Mouse (Mus musculus): Measurements from ENCODE around the gene Fbxo9. TPM values are rescaled to one million over a fixed set of nuclear protein-coding genes. Genes with fewer than 3 reads are reported as not detected.
"Not testable (repeated sequence)": the region's sequence is repeated elsewhere in the genome, so short reads cannot be mapped to it uniquely, and the experiment has no call there.

The Fbxo9 gene
- polyA plus RNA-seq, 1 experiment from 2014 or later = 42.0 TPM

DNA sequence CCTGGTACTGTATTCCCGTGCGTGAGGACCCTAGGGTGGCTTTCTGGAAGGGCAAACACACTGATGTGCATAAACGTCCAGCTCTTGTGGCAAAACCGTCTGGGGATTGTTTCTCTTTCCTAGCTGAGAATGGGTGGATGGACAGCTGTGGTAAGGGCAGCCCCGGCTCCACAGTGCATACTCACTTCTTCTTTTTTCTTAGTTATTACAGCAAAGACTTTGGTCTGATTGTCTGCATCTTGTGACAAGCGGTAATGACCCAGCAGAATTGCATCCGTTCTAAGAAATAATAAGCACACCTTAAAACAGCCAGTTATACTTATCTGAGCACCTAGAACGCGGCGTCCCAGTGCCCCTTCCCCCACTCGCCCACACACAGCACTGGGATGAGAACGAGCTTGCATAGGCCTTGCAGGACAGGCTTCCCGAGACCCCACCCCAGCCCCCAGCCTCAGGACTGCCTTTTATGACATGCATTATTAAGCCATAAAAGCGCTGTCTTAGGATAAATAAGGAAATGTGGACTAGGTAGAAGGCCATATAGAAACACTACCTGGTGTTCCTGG, 23.1 kb downstream of the Fbxo9 start:
- no peak overlapping the region for H3K4me3 ChIP-seq
- H3K9me3 ChIP-seq (replicated peaks) = no peaks in the 10 kb centered on the region
- H3K27me3 ChIP-seq = no peaks in the 10 kb centered on the region
- H3K27ac ChIP-seq = no peak overlapping the region
- no peak overlapping the region for H3K9ac ChIP-seq
- H3K4me2 ChIP-seq (replicated peaks) = no peak overlapping the region
- ATAC-seq (ENCODE audit: low FRiP score) = no peak
- H3K4me1 ChIP-seq = no peaks in the 10 kb centered on the region
- WGBS = 91% methylated on average over 14 of the region's 14 CpGs
- H3K36me3 ChIP-seq = peaks cover 57% of the 10 kb centered on the region

- Histone ChIP-seq H3K27me3 (no peaks in the 10 kb centered on the region), H3K9me3 (replicated peaks) (no peaks in the 10 kb centered on the region), H3K27ac (no peak overlapping the region), H3K4me2 (replicated peaks) (no peak overlapping the region), H3K4me1 (no peaks in the 10 kb centered on the region), H3K36me3 (peaks cover 55% of the 10 kb centered on the region), H3K4me3 (no peak overlapping the region), H3K9ac (no peak overlapping the region)
- no peak for ATAC-seq (ENCODE audit: low FRiP score)
- 94% methylated on average over 4 of the region's 4 CpGs for WGBS
Observed at GRCm38 (mm10) chr9:78084341-78084740, 24.5 kb downstream of the Fbxo9 start.

DNA sequence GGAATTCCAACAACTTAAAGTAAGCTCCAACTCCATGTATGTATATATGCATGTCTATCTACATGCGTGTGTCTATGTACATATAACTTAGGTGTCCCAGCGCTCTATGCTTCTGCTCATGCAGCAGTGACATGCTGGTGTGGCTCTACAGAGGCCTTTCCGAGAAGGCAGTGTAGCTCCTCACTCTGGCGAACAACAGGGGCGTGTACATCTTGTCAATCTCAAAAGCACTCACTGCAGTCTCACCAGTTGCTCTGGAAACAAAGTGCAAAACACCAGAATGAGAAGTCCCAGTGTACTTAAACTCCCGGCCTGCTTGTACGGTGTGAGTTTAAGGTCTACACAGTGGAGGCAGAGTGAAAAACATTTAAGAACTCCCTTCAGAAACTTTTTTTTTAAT, 27.0 kb downstream of the Fbxo9 start:
- H3K9ac ChIP-seq = no peak overlapping the region
- H3K27me3 ChIP-seq = no peaks in the 10 kb centered on the region
- H3K4me2 ChIP-seq (replicated peaks) = no peak overlapping the region
- no peak overlapping the region for H3K4me3 ChIP-seq
- no peak; the same call in 1 of the 2 replicates for ATAC-seq (ENCODE audit: low FRiP score)
- H3K4me1 ChIP-seq = no peaks in the 10 kb centered on the region
- no peak overlapping the region for H3K27ac ChIP-seq
- 68% methylated on average over 7 of the region's 7 CpGs for WGBS
- peaks cover 50% of the 10 kb centered on the region for H3K36me3 ChIP-seq
- no peaks in the 10 kb centered on the region for H3K9me3 ChIP-seq (replicated peaks)

DNA sequence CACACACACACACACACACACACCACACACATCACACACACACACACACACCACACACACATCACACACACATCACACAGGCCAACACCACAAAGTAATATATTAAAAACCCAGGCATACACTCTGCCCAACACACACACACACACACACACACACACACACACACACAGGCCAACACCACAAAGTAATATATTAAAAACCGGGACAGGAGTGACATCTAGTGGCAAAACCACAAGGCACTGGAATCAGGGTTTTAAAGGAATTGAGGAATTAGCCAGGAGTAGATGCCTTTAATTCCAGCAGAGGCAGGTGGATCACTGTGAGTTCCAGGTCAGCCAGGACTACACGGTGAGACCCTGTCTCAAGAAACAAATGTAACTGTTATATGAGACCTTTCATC, 30.6 kb downstream of the Fbxo9 start:
- no peaks in the 10 kb centered on the region for H3K27me3 ChIP-seq
- no peak overlapping the region for H3K4me2 ChIP-seq (replicated peaks)
- no peaks in the 10 kb centered on the region for H3K9me3 ChIP-seq (replicated peaks)
- no peak overlapping the region for H3K9ac ChIP-seq
- peaks cover 16% of the 10 kb centered on the region for H3K36me3 ChIP-seq
- WGBS = 43% methylated on average over 2 of the region's 2 CpGs
- no peak overlapping the region for H3K27ac ChIP-seq
- no peak overlapping the region for H3K4me3 ChIP-seq
- no peak for ATAC-seq (ENCODE audit: low FRiP score)
- no peaks in the 10 kb centered on the region for H3K4me1 ChIP-seq

DNA sequence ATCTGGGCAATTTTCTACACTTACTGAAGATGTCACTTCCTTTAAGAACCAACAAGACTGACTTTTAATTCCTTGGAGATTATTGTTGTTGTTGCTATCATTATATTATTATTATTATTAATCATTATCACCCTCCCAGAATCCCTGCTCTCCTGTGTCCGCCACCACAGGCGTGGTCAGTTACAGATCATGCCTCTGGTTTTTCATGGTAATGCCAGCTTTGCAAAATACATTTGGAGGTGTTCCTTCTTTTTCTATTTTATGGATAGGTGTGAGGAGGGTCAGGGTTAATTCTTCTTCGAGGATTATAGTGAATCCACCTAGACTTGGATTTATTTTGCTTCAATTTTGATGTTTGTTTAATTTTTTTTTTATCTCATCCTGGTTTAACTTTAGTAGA, 33.6 kb downstream of the Fbxo9 start:
- H3K9ac ChIP-seq = no peak overlapping the region
- WGBS = 85% methylated on average over 3 of the region's 3 CpGs

GRCm38 (mm10) chr9:78073713-78074340, 35.0 kb downstream of the Fbxo9 start:
- H3K4me3 ChIP-seq = no peak overlapping the region
- H3K27me3 ChIP-seq = no peaks in the 10 kb centered on the region
- 0 out of 2 replicates have a peak, but pooled peaks cover 2% of the 10 kb centered on the region for H3K4me1 ChIP-seq
- WGBS = 90% methylated on average over 13 of the region's 13 CpGs
- no peak overlapping the region for H3K4me2 ChIP-seq (replicated peaks)
- no peak for ATAC-seq (ENCODE audit: low FRiP score)
- no peaks in the 10 kb centered on the region for H3K36me3 ChIP-seq
- no peak overlapping the region for H3K9ac ChIP-seq
- no peaks in the 10 kb centered on the region for H3K9me3 ChIP-seq (replicated peaks)
- H3K27ac ChIP-seq = no peak overlapping the region

More for the DNA sequence above, 33.6 kb downstream of the Fbxo9 start:
- ATAC-seq (ENCODE audit: low FRiP score) = no peak
- H3K27ac ChIP-seq = no peak overlapping the region
- H3K4me2 ChIP-seq (replicated peaks) = no peak overlapping the region
- no peak overlapping the region for H3K4me3 ChIP-seq
- no peaks in the 10 kb centered on the region for H3K27me3 ChIP-seq
- H3K9me3 ChIP-seq (replicated peaks) = no peaks in the 10 kb centered on the region
- 0 out of 2 replicates have a peak, but pooled peaks cover 2% of the 10 kb centered on the region for H3K4me1 ChIP-seq
- H3K36me3 ChIP-seq = no peaks in the 10 kb centered on the region

DNA sequence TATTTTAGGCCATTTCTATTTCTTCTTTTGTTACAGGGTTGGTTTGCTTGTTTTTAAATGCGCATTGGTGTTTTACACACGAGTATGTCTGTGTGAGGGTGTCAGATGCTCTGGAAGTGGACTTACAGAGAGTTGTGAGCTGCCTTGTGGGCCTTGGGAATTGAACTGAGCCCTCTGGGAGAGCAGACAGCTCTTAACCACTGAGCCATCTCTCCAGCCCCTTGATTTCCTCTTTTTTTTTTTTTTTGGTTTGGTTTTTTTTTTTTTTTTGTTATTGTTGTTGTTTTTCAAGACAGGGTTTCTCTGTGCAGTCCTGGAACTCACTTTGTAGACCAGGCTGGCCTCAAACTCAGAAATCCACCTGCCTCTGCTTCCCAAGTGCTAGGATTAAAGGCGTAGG, 35.6 kb downstream of the Fbxo9 start:
- H3K4me1 ChIP-seq; H3K36me3 ChIP-seq; H3K27me3 ChIP-seq; H3K4me2 ChIP-seq (replicated peaks); H3K27ac ChIP-seq; ATAC-seq (ENCODE audit: low FRiP score); H3K9me3 ChIP-seq (replicated peaks); H3K9ac ChIP-seq; H3K4me3 ChIP-seq: not testable (repeated sequence)
- 86% methylated on average over 3 of the region's 3 CpGs for WGBS

- ATAC-seq (ENCODE audit: low FRiP score) = no peak
- Histone ChIP-seq H3K9ac (no peak overlapping the region), H3K27ac (no peak overlapping the region), H3K9me3 (replicated peaks) (no peaks in the 10 kb centered on the region), H3K4me3 (no peak overlapping the region), H3K36me3 (no peaks in the 10 kb centered on the region), H3K27me3 (no peaks in the 10 kb centered on the region), H3K4me1 (0 out of 2 replicates have a peak, but pooled peaks cover 2% of the 10 kb centered on the region), H3K4me2 (replicated peaks) (no peak overlapping the region)
- WGBS = 92% methylated on average over 4 of the region's 4 CpGs
Observed at GRCm38 (mm10) chr9:78071626-78072025, 37.2 kb downstream of the Fbxo9 start.

GRCm38 (mm10) chr9:78070496-78070895, 38.4 kb downstream of the Fbxo9 start:
- Histone ChIP-seq H3K9me3 (replicated peaks) (no peaks in the 10 kb centered on the region), H3K4me2 (replicated peaks) (no peak overlapping the region), H3K36me3 (no peaks in the 10 kb centered on the region), H3K27me3 (no peaks in the 10 kb centered on the region), H3K27ac (no peak overlapping the region), H3K9ac (no peak overlapping the region), H3K4me3 (no peak overlapping the region), H3K4me1 (0 out of 2 replicates have a peak, but pooled peaks cover 2% of the 10 kb centered on the region)
- 74% methylated on average over 5 of the region's 5 CpGs for WGBS
- ATAC-seq (ENCODE audit: low FRiP score) = no peak

- 67% methylated on average over 10 of the region's 10 CpGs for WGBS
- Histone ChIP-seq H3K9ac (no peak overlapping the region), H3K9me3 (replicated peaks) (no peaks in the 10 kb centered on the region), H3K4me3 (no peak overlapping the region), H3K4me2 (replicated peaks) (no peak overlapping the region), H3K36me3 (no peaks in the 10 kb centered on the region), H3K27ac (no peak overlapping the region), H3K4me1 (no peaks in the 10 kb centered on the region), H3K27me3 (no peaks in the 10 kb centered on the region)
- no peak for ATAC-seq (ENCODE audit: low FRiP score)
Observed at GRCm38 (mm10) chr9:78064121-78064520, 44.7 kb downstream of the Fbxo9 start.

DNA sequence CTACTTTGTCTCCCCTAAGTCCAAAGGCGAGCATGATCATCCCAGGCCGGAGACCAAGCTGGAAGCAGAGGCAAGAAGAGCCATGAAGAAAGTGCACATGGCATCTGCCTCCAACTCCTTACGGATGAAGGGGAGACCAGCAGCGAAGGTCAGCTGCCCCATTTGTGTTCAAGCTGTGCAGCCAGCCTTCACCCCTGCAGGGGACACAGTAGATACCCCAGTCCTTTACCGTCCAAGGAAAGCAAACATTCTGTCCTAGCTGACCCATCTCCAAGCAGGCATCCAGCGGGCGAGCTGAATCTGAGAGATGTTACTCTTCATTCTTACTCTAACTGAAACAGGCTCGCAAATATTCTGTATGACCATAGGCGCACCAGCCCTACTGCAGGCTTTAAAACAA, 46.5 kb downstream of the Fbxo9 start:
- Histone ChIP-seq H3K36me3 (no peaks in the 10 kb centered on the region), H3K9me3 (replicated peaks) (no peaks in the 10 kb centered on the region), H3K27me3 (no peaks in the 10 kb centered on the region), H3K4me2 (replicated peaks) (no peak overlapping the region), H3K9ac (no peak overlapping the region), H3K4me3 (no peak overlapping the region), H3K27ac (no peak overlapping the region), H3K4me1 (no peaks in the 10 kb centered on the region)
- ATAC-seq (ENCODE audit: low FRiP score) = no peak
- 69% methylated on average over 9 of the region's 9 CpGs for WGBS

GRCm38 (mm10) chr9:78059525-78060120, 49.2 kb downstream of the Fbxo9 start:
- WGBS = 83% methylated on average over 16 of the region's 16 CpGs
- H3K4me3 ChIP-seq = no peak overlapping the region
- H3K9me3 ChIP-seq (replicated peaks) = no peaks in the 10 kb centered on the region

GRCm38 (mm10) chr9:78054298-78054697, 54.6 kb downstream of the Fbxo9 start:
- ATAC-seq (ENCODE audit: low FRiP score) = no peak

More at GRCm38 (mm10) chr9:78059525-78060120, 49.2 kb downstream of the Fbxo9 start:
- ATAC-seq (ENCODE audit: low FRiP score) = no peak
- Histone ChIP-seq H3K4me2 (replicated peaks) (no peak overlapping the region), H3K27ac (no peak overlapping the region), H3K9ac (no peak overlapping the region), H3K4me1 (no peaks in the 10 kb centered on the region), H3K36me3 (no peaks in the 10 kb centered on the region), H3K27me3 (no peaks in the 10 kb centered on the region)

More at GRCm38 (mm10) chr9:78054298-78054697, 54.6 kb downstream of the Fbxo9 start:
- Histone ChIP-seq H3K4me3 (no peak overlapping the region), H3K4me2 (replicated peaks) (no peak overlapping the region), H3K4me1 (no peaks in the 10 kb centered on the region), H3K27me3 (no peaks in the 10 kb centered on the region), H3K9ac (no peak overlapping the region), H3K36me3 (no peaks in the 10 kb centered on the region), H3K9me3 (replicated peaks) (no peaks in the 10 kb centered on the region), H3K27ac (no peak overlapping the region)
- WGBS = 77% methylated on average over 3 of the region's 3 CpGs

Measured in hindbrain, embryonic 12.5 days (tissue).